Mouse (Mus musculus) cerebellum, adult 2 months (tissue): ENCODE data around the gene Slfn2.

ENCODE experiments used
- CTCF ChIP-seq: fragments of 200-500 bp; IDR thresholded peaks from 2 replicates; pipeline ENCODE4 v1.5.1; 2011; ENCODE audit warnings: low read depth, mild to moderate bottlenecking, control low read depth, low read length, moderate library complexity, borderline replicate concordance; ENCODE audit not compliant: insufficient read depth
- POLR2A ChIP-seq: fragments of 200-500 bp; IDR thresholded peaks from 2 replicates; pipeline ENCODE4 v1.6.1; 2011; ENCODE audit warnings: low read length, control low read depth, borderline replicate concordance; ENCODE audit not compliant: insufficient read depth

DNA sequence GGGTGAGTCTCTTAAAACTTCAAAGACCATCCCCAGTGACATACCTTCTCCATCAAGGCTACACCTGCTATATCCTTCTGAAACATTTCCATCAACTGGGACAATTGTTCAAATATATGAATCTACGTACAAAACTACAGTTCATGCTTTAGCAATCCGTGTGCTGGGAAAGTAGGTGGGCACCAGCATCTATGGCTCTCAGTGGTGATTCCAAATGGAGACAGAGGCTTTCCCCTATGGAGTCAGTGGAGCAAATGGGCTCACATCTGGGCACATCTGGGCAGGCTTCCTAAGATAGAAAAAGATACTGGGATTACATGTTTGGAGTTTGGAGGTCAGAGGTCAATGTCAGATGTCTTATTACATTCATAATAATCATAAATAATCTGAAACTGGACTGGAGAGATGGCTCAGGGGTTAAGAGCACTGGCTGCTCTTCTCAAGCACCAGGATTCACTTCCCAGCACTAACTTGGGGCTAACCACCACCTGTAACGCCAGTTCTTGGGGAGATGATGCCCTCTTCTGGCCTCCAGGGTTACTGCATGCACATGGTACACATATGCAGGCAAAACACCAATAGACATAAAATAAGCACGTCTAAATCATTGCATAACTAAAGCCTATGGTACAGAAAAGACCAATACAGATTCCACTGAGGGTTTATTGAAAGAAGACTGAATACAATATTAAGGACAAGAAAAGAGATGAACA lies 3.2 kb downstream of the Slfn2 start:
- TF ChIP-seq POLR2A = no peak
- no peak for TF ChIP-seq CTCF
